Mouse (Mus musculus) adrenal gland, postnatal 25 days (tissue): ENCODE measurements around the gene Rpn2. TPM values are rescaled to one million over a fixed set of nuclear protein-coding genes. Genes with fewer than 3 reads are reported as not detected.

Experiments used
- DNase-seq: peaks from one replicate; pipeline ENCODE4 v3.0.0; 2021; ENCODE audit warnings: mixed read lengths
- long read RNA-seq: library from polyadenylated mRNA; stranded (forward); transcript quantifications from one replicate; pipeline ENCODE4 v2.0.0, GENCODE M21; 2021
- total RNA-seq: library from RNA; stranded (reverse); gene quantifications from 2 replicates; pipeline ENCODE4 v1.2.3, GENCODE M21; 2021

Gene Rpn2
- 246 and 263 TPM in 2 replicates for total RNA-seq
- long read RNA-seq, transcript Rpn2-202 (17 exons, 2,756 nt), result major isoform, 608 of 711 reads
- long read RNA-seq, partial matches to known transcripts, result 78 of 711 reads
- long read RNA-seq, other reads (novel, unspliced or antisense), result 22 of 711 reads

DNA sequence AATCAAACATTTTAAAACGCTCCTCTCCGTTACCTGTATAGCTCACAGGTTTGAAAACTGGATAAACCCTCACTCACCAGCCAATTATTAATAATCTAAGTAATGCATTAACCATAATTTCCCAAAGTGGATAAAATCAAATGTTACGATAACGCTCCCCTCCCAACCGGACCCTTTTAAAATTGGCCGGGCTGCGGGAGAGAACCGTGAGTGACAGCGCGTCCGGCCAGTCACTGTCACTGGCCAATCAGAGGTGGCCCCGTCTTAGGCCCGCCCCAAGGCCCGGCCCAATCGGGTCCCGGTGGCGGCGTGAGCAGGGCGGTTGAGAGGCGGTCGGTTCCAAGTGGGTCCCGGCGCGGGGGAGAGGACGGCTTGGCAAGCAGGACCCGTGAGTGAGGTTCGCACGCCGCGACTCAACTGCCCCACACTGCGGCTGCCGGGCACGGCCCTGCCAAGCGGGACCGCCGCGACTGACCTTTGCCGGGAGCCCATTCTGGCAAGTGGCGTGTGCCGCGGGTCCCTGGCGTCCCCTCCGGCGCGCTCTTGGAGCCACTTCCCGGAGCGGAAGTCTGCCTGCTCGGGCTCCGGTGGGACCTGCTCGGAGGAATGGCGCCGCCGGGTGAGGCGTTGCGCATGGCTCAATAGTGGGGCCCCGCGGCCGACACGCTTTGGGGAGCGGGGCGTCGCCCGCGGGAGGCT is at the start of gene Rpn2:
Rpn2 (plus strand) TSS at position 301 of the 699 bp plus-strand sequence.
- DNase-seq, result peak; percentile 97

DNA sequence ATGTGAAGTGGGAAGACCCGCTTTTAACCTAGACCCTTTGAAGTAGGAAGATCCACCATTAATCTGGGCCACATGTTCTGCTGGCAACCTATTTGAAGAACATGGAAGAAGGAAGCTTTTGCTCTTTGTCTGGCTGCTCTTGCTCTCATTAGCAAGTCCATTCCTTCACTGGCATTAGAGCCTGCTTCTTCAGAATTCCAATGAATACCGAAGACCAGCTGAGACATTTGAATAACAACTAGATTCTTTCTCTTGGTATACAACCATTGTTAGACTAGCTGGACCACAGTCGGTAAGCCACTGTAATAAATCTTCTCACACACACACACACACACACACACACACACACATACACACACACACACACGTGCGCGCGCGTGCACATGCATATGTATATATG is 42.9 kb upstream of the Rpn2 start:
- no peak for DNase-seq

DNA sequence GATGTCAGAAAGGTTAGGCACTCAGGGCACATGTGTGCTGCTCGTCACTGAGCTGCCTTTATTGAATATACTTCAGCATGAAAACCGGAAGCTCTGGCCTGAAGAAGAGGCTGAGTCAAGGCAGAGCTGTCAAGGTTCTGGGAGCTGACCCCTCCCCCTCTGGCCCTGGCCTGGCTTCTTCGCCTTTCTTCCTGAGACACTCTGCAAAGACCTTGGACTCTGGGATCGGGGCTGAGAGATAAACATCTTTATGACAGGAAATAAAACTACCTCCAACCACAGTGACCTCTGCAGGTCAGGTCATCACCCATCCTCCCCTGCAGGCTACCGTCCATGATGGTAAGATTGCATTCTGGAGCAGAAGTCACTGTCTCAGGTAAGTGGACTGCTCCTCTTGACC is 33.8 kb upstream of the Rpn2 start:
- DNase-seq, result peak; percentile 4

DNA sequence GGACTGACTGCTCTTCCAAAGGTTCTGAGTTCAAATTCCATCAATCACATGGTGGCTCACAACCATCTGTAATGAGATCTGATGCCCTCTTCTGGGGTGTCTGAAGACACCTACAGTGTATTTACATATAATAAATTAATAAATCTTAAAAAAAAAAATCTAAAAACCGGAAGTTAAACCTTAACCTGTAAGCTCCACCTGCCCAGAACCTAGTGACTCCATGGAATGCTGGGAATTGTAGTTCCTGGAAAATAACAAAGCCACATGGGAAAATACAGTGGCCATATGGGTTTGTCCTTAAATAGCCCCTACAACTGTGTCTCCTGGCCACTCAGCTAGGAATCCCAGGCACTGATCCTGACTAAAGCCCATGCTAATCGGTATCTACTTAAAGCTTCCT is 33.2 kb upstream of the Rpn2 start:
- no peak for DNase-seq

DNA sequence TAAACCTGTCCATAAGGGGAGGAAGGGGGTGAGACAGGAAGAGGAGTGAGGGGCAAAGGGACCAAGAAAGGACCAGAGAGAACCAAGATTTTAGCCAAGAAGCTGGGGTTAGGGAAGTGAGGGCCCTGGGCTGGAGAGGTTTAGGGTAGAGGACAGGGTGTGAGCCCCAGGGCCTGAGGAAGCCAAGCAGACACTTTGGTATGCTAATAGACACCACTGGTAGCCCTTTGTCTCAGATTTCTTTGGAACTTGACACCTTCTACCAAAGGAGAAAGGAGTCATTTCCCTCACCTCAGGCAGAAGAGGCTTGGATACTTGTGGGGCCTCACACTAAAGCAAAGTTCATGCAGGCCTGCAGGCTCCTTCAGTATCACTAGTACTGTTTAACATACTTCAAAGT is 30.7 kb upstream of the Rpn2 start:
- DNase-seq, result no peak

DNA sequence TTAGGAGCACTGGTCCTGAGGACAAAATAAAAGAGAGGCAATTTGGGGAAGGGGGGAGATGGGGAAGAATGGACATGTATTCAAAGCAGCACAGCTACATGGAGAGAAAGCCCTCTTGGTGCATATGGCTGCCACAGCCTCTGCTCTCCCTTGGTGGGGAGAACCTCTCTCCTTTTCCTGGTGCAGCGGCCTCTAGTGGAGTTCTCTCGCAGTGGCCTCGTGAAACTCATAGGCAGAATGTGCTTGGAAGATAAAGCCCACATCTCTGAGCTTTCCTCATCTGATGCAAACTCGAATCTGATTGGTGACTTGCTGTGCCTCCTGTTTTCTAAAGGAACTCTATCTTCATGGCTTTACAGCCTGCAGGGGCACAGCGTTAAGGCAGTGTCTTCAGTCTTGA is 19.1 kb upstream of the Rpn2 start:
- peak; percentile 61 for DNase-seq

DNA sequence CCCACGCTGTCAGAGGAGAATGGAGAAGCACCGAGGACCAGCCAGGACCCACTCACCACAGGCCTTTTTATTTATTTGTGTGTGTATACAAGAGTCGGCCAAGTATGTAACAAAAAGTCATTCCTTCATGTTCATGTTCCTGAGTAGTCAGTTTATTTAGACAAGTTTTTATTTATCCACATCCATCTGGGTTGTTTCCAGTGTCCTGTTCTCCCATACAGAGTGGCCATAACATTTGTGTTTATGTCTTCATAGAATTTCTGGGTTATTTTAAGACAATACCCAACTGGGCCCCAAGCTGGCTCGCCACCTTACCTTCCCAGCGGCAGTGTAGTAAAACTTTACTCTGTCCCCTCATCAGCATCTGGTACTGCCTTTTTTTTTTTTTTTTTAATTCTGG is 16.9 kb upstream of the Rpn2 start:
- no peak for DNase-seq

DNA sequence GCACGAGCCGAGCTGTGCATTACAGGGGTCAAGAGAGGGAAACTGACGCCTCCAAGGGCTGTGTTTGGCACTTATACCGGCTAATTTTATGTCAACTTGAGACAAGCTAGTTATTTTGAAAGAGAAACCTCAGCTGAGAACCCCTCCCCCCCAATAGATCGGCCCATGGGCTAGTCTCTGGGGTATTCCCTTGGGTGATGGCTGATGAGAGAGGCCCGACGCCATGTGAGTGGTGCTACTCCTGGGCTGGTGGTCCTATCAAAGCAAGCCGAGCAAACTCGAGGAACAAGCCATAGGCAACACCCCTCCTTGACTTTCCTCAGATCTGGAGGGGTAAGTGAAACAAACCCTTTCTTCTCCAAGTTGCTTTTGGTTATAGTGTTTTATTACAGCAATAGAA is 16.3 kb upstream of the Rpn2 start:
- no peak for DNase-seq

DNA sequence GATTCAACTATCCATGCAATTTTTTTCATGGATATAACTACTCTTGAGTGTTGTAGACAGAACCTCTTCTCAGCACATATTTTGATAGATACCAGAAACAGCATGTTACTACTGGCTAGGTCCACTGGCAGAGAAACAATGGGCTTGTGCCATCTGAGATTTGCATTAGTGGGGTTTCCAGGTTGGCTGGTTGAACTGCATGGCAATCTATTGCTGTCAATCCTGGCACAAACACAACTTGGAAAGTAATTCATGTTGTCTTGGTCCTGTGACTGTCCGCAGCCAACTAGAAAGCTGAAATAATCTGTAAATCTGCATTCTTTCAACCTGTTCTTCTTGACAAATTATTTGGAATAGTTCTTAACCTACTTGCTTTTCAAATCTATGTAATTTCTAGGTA is 15.7 kb upstream of the Rpn2 start:
- DNase-seq, result no peak

DNA sequence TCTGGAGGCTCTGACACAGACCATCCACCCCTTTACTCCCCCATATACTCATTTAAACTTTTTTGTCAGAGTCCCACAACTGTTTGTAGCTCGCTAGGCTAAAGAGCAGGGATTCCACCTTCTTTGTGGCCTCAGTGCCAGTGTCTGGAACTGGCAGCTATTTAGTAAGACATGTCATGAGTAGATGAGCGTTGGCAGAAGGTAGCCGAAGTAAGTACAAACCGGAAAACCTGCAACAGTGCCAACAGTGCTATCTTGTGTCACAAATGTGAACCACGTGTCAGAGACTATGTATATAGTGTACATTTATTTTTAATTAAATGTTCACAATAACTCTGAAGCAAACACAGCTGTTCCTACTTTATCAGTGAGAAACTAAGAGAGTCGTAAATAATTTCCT is 15.0 kb upstream of the Rpn2 start:
- no peak for DNase-seq

DNA sequence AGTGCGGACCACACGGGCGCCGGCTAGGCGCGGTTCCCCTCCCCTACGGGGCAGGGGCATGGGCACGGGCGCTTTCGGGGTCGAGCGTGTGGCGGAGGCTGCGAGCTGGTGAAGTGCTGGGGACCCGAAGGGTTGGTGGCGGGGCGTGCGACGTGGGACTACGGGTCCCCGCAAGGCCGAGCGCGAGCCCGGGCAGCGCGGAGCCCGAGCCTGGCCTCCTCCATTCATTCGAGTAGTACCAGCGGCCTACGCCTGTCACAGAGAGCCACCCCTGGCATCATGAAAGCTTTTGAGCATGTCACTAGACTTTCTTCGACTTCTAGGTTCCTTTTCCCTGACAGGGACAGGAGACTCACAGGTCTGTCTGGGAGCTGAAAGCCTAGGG is 591 bp downstream of the Rpn2 start, which contains the start of gene Mroh8:
Mroh8 (minus strand) TSS at position 134 of the 385 bp plus-strand sequence.
- DNase-seq, result peak; percentile 60

DNA sequence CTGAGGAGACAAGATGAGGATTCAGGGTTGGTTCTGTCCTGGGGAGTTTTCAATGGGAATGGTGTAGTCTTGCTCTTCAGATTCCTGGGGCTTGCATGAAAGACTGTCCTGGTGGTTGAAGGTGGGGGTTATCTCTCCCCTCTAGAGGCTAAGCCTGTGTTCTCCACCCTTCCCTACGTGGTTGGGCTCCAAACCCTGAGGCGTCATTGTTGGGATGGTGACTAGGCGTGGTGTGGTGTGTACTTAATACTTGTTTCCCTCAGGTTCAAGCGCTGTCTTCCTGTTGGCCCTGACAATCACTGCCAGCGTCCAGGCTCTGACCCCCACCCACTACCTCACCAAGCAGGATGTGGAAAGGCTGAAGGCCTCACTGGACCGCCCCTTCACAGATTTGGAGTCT is 4.5 kb downstream of the Rpn2 start:
- DNase-seq, result no peak

DNA sequence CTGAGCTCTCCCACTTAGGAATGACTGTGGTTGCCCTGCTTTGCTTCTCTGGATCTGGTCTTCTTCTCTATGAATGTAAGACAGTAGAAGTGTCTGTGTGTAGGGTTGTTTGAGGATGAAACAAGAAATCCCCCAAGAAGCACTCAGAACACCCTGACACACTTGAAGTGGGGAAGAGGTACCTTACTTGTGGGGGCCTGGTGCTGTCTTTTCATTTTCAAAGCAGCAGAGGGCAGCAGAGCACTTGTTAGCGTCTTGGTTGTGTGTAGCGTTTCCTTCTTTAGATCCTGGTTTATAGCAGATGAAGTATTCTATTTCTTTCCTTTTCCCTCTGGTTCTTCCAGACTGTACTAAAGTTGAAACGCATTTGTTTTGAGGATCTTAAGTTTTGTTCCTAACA is 8.7 kb downstream of the Rpn2 start:
- no peak for DNase-seq

DNA sequence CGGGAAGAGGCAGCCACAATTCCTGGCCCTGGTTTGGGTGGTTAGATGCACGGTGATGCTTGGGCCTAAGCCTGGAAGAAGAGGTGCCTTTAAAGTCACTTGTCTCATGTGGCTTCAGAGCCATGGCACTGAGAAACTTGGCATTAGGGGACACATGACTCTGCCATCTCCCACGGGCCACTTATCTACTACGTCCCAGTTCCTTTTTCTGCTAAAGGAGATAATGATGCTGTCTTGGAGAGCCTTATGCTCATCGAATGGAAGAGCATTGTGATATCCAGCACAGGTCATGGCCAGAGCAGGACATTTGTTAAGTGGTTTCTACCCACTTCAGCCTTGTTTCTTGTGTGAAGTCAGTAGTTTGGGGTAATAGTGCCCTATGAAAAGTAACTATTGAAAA is 10.2 kb downstream of the Rpn2 start:
- DNase-seq, result no peak

DNA sequence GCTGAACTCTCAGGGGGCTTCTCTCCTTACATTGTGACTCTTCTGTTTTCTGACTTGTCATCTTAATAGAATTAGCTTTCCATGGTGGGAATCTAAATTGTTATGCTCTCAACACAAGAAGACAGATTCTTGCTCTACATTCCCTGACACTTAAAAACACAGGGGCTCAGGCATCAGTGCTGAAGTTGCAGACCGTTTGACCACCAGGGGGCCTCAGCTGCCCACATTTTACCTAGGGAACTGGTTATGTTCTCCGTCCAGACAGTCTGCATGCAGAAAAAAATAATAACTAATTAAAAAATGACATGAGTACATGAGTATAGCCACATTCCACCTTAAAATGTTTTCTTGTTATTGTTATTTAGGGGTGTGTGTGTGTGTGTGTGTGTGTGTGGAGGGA is 13.3 kb downstream of the Rpn2 start:
- peak; percentile 73 for DNase-seq

DNA sequence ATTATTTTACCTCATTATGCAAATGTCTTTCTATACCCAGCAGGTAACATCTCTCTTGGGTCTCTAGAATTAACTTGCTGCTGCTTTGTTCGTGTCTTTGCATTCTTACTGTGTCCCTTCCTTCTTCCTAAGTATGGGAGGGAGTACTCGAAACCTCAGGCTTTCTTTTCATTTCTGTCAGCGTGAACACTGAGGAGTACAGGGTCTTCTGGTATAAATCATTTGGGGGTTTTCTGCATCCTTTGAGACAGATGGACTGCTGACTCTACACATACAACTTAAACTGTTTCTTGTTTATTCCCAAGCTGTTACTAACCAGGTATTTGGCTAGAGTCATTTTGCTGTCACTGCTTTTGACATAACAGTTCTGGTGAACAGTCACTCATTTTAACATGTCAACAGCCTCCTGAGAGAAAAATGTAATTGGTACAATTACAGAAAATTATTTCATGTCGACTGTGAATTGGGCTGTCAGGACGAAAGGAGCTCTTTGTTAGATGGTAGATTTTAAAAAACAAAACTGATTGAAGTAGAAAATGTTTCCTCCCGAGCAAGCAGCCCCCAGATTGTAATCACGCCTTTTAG is 17.4 kb downstream of the Rpn2 start:
- DNase-seq, result no peak

DNA sequence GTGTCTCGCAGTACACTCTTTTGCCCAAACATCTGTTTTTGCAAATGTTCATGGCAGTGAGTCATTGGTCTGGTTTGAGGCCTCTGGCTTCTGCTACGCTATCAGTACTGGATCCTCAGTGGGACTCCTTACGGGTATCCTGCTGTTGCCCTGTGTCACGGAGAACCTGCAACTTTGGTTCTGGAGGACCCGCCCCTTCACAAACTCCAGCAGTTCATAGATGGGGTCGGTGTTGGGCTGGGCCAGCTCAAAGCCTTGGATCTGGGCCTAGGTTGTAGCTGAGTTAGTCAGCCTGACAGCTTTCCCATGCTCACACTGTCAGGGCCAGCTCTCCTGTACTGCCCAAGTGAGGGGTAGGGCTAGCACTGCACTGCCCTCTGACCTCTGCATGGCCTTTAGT is 21.2 kb downstream of the Rpn2 start:
- DNase-seq, result no peak

DNA sequence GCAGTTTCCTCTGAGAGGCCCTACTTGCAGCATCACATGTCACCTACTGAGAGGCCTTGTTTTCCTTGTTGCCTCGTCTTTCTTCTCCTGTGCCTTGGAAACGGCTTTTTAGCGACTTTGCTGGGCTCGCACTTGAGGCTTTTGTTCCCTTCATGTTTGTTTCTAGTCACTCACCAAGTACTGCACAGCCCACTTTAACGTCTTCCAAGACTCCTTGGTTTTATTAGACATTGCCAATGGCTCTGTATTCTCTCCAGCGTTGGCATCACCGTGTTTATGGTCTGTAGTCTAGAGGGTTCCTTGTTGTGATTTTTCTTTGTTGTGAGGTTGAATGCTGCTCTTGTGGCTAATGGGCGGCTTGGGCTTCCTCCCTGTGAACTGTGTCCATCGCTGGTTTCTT is 24.3 kb downstream of the Rpn2 start:
- DNase-seq, result no peak

DNA sequence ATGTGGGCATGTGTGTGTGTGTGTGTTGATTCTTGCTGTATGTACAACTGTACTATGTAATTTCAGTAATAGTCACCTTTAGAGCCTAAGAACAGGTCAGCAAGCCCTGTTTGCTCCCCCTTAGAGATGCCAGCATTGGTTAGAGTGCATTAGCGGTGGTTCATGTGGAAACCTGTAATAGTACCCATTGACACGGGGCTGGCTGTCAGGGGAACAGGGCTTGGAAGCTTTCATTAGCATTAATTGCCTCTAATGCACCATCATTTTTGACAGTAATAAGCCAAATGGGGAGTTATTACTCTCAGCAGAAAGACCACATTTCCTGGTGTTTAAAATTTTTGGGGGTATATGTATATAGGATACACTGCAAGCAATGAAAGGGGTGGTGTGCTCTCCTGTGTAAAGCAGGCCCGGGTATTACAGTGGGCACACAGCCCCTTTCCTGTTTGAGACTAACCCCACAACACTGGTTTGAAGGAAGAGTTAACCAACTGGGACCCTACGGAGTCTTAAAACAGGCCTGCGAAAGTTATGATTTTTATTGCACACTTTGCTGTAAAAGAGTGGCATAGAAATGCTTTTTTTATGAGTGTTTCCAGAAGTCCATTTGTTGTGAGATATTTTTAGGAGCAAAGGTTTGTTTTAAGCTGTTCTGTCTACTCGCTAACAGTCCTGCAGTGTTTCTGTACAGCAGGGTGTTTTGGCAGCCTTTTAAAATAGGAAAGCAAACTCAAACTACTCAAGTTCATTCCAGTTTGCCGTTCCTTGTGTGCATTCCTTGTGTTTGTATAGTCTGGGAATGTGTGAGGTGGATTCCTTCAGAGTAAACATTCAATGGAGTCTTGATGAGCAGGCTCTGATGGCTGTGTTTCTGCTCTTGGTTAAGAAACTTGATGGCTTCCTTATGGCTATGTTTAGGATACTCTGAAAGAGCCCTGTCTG is 27.5 kb downstream of the Rpn2 start:
- DNase-seq, result no peak

DNA sequence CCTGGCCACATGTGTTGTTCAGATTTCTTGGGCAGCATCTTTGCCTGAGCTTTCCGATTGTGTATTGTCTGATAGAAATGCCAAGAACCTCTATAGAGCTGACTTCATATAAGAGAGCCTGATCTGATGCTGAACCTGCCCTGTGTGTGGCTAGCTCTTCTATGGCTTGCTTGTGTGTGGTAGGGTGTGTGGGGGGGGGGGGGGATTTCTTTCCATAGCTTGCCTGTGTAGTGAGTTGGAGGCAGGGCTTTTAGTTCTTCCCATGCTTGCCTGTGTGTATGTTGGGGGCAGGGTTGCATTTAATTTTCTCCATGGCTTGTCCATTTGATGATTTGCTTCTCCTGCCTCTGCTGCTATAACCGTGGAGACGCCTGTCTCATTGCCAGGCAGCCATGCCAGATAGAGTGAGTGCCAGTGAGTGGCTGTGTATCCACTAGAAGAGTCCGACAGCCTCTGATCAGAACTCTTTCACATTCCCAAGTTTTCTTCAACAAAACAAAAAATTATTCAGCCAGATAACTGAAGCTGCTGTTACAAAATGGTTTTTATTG is 29.0 kb downstream of the Rpn2 start:
- DNase-seq, result no peak

DNA sequence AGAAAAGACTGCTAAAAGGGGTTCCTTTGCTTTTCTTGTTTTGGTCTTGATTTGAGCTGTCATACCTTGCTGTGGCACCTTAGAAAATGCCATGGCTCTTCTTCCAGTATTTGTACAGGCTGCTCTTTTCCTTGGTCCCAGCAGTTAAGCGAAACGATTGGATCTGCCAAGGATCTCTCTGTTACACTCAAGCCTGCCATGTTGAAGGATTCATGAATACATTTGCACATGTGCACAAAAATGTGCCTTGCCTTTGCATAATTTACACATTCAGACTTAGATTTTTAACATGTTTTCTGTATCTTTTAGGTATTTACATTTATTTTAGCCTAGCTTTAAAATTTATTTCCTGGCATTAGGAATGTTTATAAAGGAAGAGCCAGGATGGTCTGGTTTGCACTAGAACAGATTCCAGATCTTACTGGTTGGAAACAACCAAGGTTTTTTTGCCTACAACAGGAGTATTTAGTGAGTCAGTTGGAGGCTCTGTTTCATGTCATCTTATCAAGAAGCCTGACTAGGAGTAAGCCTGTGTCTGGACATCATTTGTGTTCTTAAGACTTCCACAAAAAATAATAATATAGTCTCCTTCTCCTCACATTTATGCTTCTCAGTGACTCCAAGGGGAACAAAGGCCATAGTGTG is 29.6 kb downstream of the Rpn2 start:
- no peak for DNase-seq

DNA sequence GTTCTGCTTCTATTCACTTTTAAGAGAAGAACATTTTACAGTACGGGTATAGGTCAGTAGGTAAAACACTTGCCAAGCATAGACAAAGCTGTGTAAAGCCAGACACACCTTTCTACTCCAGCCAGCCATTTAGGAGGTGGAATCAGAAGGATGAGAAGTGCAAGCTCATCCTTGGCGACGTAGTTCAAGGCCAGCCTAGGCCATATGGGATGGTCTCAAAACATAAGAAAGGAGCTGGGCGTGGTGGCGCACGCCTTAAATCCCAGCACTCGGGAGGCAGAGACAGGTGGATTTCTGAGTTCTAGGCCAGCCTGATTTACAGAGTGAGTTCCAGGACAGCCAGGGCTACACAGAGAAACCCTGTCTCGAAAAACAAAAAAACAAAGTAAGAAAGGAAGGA is 30.8 kb downstream of the Rpn2 start:
- no peak for DNase-seq
